Mouse (Mus musculus) telencephalon, adult 2 months (tissue): ENCODE measurements at regions not wholly inside any gene's neighbourhood (a gene's known extent, or its start where the extent isn't known, plus 50 kb on each side); places are given as distances from the start of the nearest gene placed in this dataset.
"Not testable (repeated sequence)": the region's sequence is repeated elsewhere in the genome, so short reads cannot be mapped to it uniquely, and the experiment has no call there.

ENCODE experiments used
- DNase-seq: peaks from one replicate; pipeline ENCODE4 v3.0.0-alpha.2; 2011; ENCODE audit warnings: low read depth, low spot score

GRCm38 (mm10) chr4:7921503-7921902, 317.3 kb downstream of the Car8 start:
- no peak for DNase-seq

GRCm38 (mm10) chr4:7913191-7913590, 325.6 kb downstream of the Car8 start:
- DNase-seq, result no peak

GRCm38 (mm10) chr4:7912675-7913074, 326.2 kb downstream of the Car8 start:
- DNase-seq, result no peak

GRCm38 (mm10) chr4:7903130-7903529, 335.7 kb downstream of the Car8 start:
- DNase-seq, result no peak

- DNase-seq, result peak; percentile 17
Observed at GRCm38 (mm10) chr4:7894914-7895313, 343.9 kb downstream of the Car8 start.

GRCm38 (mm10) chr4:7891128-7891527, 347.7 kb downstream of the Car8 start:
- no peak for DNase-seq

GRCm38 (mm10) chr4:7854518-7854917, 384.3 kb downstream of the Car8 start:
- no peak for DNase-seq

GRCm38 (mm10) chr4:7853121-7853782, 385.6 kb downstream of the Car8 start:
- DNase-seq, result peak; percentile 43

- peak; percentile 90 for DNase-seq
Observed at GRCm38 (mm10) chr4:7852006-7852615, 386.7 kb downstream of the Car8 start.

- DNase-seq, result peak; percentile 74
Observed at GRCm38 (mm10) chr4:7847411-7847810, 391.4 kb downstream of the Car8 start.

- no peak for DNase-seq
Observed at GRCm38 (mm10) chr4:7829126-7829525, 409.7 kb downstream of the Car8 start.

- DNase-seq, result no peak
Observed at GRCm38 (mm10) chr4:7819847-7820246, 419.0 kb downstream of the Car8 start.

GRCm38 (mm10) chr4:7777761-7778160, 461.1 kb downstream of the Car8 start:
- DNase-seq, result not testable (repeated sequence)

GRCm38 (mm10) chr4:7755473-7755872, 483.4 kb downstream of the Car8 start:
- no peak for DNase-seq

GRCm38 (mm10) chr4:7753931-7754330, 484.9 kb downstream of the Car8 start:
- DNase-seq, result no peak

GRCm38 (mm10) chr4:7751208-7751607, 487.6 kb downstream of the Car8 start:
- no peak for DNase-seq

- no peak for DNase-seq
Observed at GRCm38 (mm10) chr4:7722893-7723292, 515.9 kb downstream of the Car8 start.

- no peak for DNase-seq
Observed at GRCm38 (mm10) chr4:7688516-7688915, 550.3 kb downstream of the Car8 start.

GRCm38 (mm10) chr4:7687231-7687630, 551.6 kb downstream of the Car8 start:
- no peak for DNase-seq

- DNase-seq, result no peak
Observed at GRCm38 (mm10) chr4:7670795-7671105, 568.1 kb downstream of the Car8 start.

GRCm38 (mm10) chr4:7669992-7670794, 568.6 kb downstream of the Car8 start:
- peak; percentile 23 for DNase-seq

GRCm38 (mm10) chr4:7666935-7667594, 571.8 kb downstream of the Car8 start:
- no peak for DNase-seq
